Mouse (Mus musculus) stomach, postnatal 0 days (tissue): ENCODE data around the gene Rsph14.

Experiments used
- CTCF ChIP-seq: IDR thresholded peaks from 2 replicates; pipeline ENCODE4 v1.5.1; 2016; ENCODE audit warnings: antibody characterized with exemption, low read depth, mild to moderate bottlenecking, moderate library complexity
- EP300 ChIP-seq: optimal IDR thresholded peaks from 2 replicates; pipeline ENCODE3; 2016; ENCODE audit warnings: antibody characterized with exemption

- no peak for TF ChIP-seq CTCF
- no peak for TF ChIP-seq EP300
Observed at GRCm38 (mm10) chr10:75078174-75079128, 46.1 kb upstream of the Rsph14 start.
